ENCODE assay signal across 28 mouse cellular contexts in the genomic region with DNA sequence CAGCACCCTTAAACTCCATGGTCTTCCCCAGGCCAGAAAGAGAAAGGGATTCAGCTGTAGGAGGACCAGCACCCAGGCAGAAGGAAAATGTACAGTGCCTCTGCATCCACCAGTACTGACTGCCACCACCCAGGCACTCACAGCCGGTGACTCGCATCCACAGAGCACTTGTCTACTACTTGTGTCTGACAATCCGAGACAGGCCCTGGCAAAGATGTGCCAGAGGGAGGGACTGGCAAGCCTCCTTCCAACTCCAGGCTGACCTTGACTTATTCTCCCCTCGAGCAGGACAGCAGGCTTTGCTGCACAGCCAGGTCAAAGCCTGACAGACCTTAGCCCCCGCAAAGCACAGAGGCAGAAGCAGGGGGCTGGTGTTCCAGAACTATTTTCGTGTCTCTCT. TPM values are rescaled to one million over a fixed set of nuclear protein-coding genes. Genes with fewer than 3 reads are reported as not detected.
DNase-seq lines count a peak whose midpoint lies in the region; ATAC-seq and TF ChIP-seq lines count a peak whose summit lies in the region.
"Had no signal": no experiment of that assay in that cellular context is flagged by ENCODE, and none has a peak within 500 bp of the region (broad histone marks: within the 10 kb centered on the region; RNA-seq: fewer than 3 reads in every experiment).

No protein-coding gene starts in this region.

- DNase-seq in adrenal gland, adult 2 months: peak; percentile 69
- no peak for DNase-seq in adrenal gland, postnatal 10 days
- peak; percentile 95 for DNase-seq in heart, adult 11 months
- DNase-seq: B cell, adult 2 months; cerebellum, adult 18-20 months; cerebellum, adult 9-11 months; cerebellum, postnatal 25 days; gastrocnemius, postnatal 25 days; kidney, adult 2 months had no signal

- WGBS in heart, embryonic 12.5 days: 75% methylated on average over 6 of the region's 6 CpGs
- WGBS in intestine, postnatal 0 days: 82% methylated on average over 6 of the region's 6 CpGs
- WGBS in intestine, embryonic 15.5 days: 79% methylated on average over 6 of the region's 6 CpGs

- no peak overlapping the region for H3K27ac ChIP-seq in heart, embryonic 12.5 days (ENCODE audit: poor library complexity, severe bottlenecking)
- H3K27ac ChIP-seq in intestine, postnatal 0 days (ENCODE audit: low read depth, low read length): no peak overlapping the region
- no peak overlapping the region for H3K27ac ChIP-seq in intestine, embryonic 15.5 days
- H3K27ac ChIP-seq in embryonic fibroblast, embryonic 13.5 days (ENCODE audit: insufficient read depth, low read length): 0 out of 2 replicates have a peak overlapping the region, but pooled peaks have one; percentile 30
- H3K27ac ChIP-seq: embryonic facial prominence, embryonic 12.5 days; embryonic facial prominence, embryonic 15.5 days; forebrain, embryonic 12.5 days; forebrain, embryonic 15.5 days; heart, embryonic 13.5 days; hindbrain, embryonic 10.5 days; hindbrain, embryonic 13.5 days had no signal

- H3K4me1 ChIP-seq in heart, embryonic 12.5 days (replicated peaks): no peaks in the 10 kb centered on the region
- H3K4me1 ChIP-seq in intestine, postnatal 0 days (replicated peaks; ENCODE audit: control insufficient read depth, insufficient read depth, low read length): no peaks in the 10 kb centered on the region
- H3K4me1 ChIP-seq in intestine, embryonic 15.5 days (replicated peaks): no peaks in the 10 kb centered on the region
- no peaks in the 10 kb centered on the region for H3K4me1 ChIP-seq in embryonic fibroblast, embryonic 13.5 days (ENCODE audit: control insufficient read depth, insufficient read depth, low read length)
- H3K4me1 ChIP-seq: embryonic facial prominence, embryonic 12.5 days; embryonic facial prominence, embryonic 15.5 days; forebrain, embryonic 12.5 days; forebrain, embryonic 15.5 days; hindbrain, embryonic 10.5 days; hindbrain, embryonic 13.5 days had no signal

- TF ChIP-seq CTCF in intestine, postnatal 0 days (IDR thresholded peaks at IDR 0.05; ENCODE audit: low read depth): no peak
- TF ChIP-seq CTCF in embryonic fibroblast, embryonic 13.5 days (IDR thresholded peaks at IDR 0.05; ENCODE audit: borderline replicate concordance, insufficient read depth, low read length): no peak

- H3K4me3 ChIP-seq in heart, embryonic 12.5 days: no peak overlapping the region
- H3K4me3 ChIP-seq in intestine, postnatal 0 days (ENCODE audit: low read depth, low read length): no peak overlapping the region
- no peak overlapping the region for H3K4me3 ChIP-seq in intestine, embryonic 15.5 days (replicated peaks)
- no peak overlapping the region for H3K4me3 ChIP-seq in embryonic fibroblast, embryonic 13.5 days (ENCODE audit: insufficient read depth, low read length)
- H3K4me3 ChIP-seq: embryonic facial prominence, embryonic 12.5 days; embryonic facial prominence, embryonic 15.5 days; erythroblast, embryonic 14.5 days; forebrain, embryonic 12.5 days; forebrain, embryonic 15.5 days; heart, embryonic 13.5 days; hindbrain, embryonic 10.5 days; hindbrain, embryonic 13.5 days had no signal

- no peaks in the 10 kb centered on the region for H3K27me3 ChIP-seq in heart, embryonic 12.5 days (replicated peaks)
- H3K27me3 ChIP-seq in intestine, postnatal 0 days (replicated peaks; ENCODE audit: control insufficient read depth, insufficient read depth, low read length): no peaks in the 10 kb centered on the region
- no peaks in the 10 kb centered on the region for H3K27me3 ChIP-seq in intestine, embryonic 15.5 days (replicated peaks)
- H3K27me3 ChIP-seq: CH12.LX; embryonic facial prominence, embryonic 12.5 days; embryonic facial prominence, embryonic 15.5 days; forebrain, embryonic 12.5 days; forebrain, embryonic 15.5 days; heart, embryonic 13.5 days; hindbrain, embryonic 13.5 days had no signal

- no peak for TF ChIP-seq POLR2A in embryonic fibroblast, embryonic 13.5 days (IDR thresholded peaks at IDR 0.05; ENCODE audit: low read depth, low read length)

- H3K4me2 ChIP-seq in heart, embryonic 12.5 days: no peak overlapping the region
- no peak overlapping the region for H3K4me2 ChIP-seq in intestine, postnatal 0 days (replicated peaks; ENCODE audit: low read depth)
- H3K4me2 ChIP-seq in intestine, embryonic 15.5 days (replicated peaks): no peak overlapping the region
- H3K4me2 ChIP-seq: embryonic facial prominence, embryonic 12.5 days; embryonic facial prominence, embryonic 15.5 days; forebrain, embryonic 12.5 days; forebrain, embryonic 15.5 days; heart, embryonic 13.5 days; hindbrain, embryonic 13.5 days had no signal

- peaks cover 97% of the 10 kb centered on the region for H3K36me3 ChIP-seq in heart, embryonic 12.5 days
- H3K36me3 ChIP-seq in intestine, postnatal 0 days (ENCODE audit: control insufficient read depth, insufficient read depth): peaks cover 82% of the 10 kb centered on the region
- H3K36me3 ChIP-seq in intestine, embryonic 15.5 days: peaks cover 34% of the 10 kb centered on the region

- ATAC-seq in heart, embryonic 12.5 days (ENCODE audit: insufficient number of reproducible peaks, low FRiP score): no peak
- ATAC-seq in intestine, postnatal 0 days: no peak
- ATAC-seq in intestine, embryonic 15.5 days: no peak
- ATAC-seq: forebrain, embryonic 15.5 days; hindbrain, embryonic 16.5 days; intestine, embryonic 16.5 days had no signal

- no peaks in the 10 kb centered on the region for H3K9me3 ChIP-seq in heart, embryonic 12.5 days (replicated peaks)
- H3K9me3 ChIP-seq in intestine, postnatal 0 days (ENCODE audit: control insufficient read depth): no peaks in the 10 kb centered on the region
- no peaks in the 10 kb centered on the region for H3K9me3 ChIP-seq in intestine, embryonic 15.5 days
- H3K9me3 ChIP-seq: embryonic facial prominence, embryonic 12.5 days; embryonic facial prominence, embryonic 15.5 days; forebrain, embryonic 12.5 days; forebrain, embryonic 15.5 days; G1E; heart, embryonic 13.5 days; hindbrain, embryonic 10.5 days; hindbrain, embryonic 13.5 days had no signal

- no peak overlapping the region for H3K9ac ChIP-seq in heart, embryonic 12.5 days
- 0 out of 2 replicates have a peak overlapping the region, but pooled peaks have one; percentile 3 for H3K9ac ChIP-seq in intestine, postnatal 0 days (ENCODE audit: low read depth, low read length)
- no peak overlapping the region for H3K9ac ChIP-seq in intestine, embryonic 15.5 days
- H3K9ac ChIP-seq: embryonic facial prominence, embryonic 12.5 days; embryonic facial prominence, embryonic 15.5 days; forebrain, embryonic 12.5 days; forebrain, embryonic 15.5 days; heart, embryonic 13.5 days; hindbrain, embryonic 13.5 days had no signal

RNA-seq across cellular contexts. Expression of gene Rbck1, which starts 15.4 kb away (rescaled TPM):
- total RNA-seq in adrenal gland, adult 2 months (2021): 100 to 1,000 TPM; 103 to 107 TPM
- polyA plus RNA-seq in adrenal gland, adult 2 months (2012; rRNA removed): 328 and 381 TPM in 2 replicates
- total RNA-seq in adrenal gland, postnatal 10 days (2021): 100 to 1,000 TPM in 1 of 2 experiments, 10 to 100 TPM in 1; 92.9 to 124 TPM
- 65.3 and 68.9 TPM in 2 replicates for polyA plus RNA-seq in heart, embryonic 12.5 days (2016; fragmentation: Nextera tagmentation; extraction: Ambion mirVana)
- polyA plus RNA-seq in intestine, postnatal 0 days (2015; fragmentation: Nextera tagmentation; extraction: Ambion mirVana): 44.9 and 50.3 TPM in 2 replicates
- polyA plus RNA-seq in intestine, embryonic 15.5 days (2015; fragmentation: Nextera tagmentation; extraction: Ambion mirVana): 75.2 and 82.2 TPM in 2 replicates
- 59.0 and 79.2 TPM in 2 replicates for polyA plus RNA-seq in embryonic fibroblast, embryonic 13.5 days (2011; ENCODE audit: insufficient read length, low read depth, missing spikeins)

RNA-seq across cellular contexts. Expression of gene Tbc1d20, which starts 23.4 kb away (rescaled TPM):
- 100 to 1,000 TPM; 121 to 162 TPM for total RNA-seq in adrenal gland, adult 2 months (2021)
- 63.3 and 69.8 TPM in 2 replicates for polyA plus RNA-seq in adrenal gland, adult 2 months (2012; rRNA removed)
- total RNA-seq in adrenal gland, postnatal 10 days (2021): 100 to 1,000 TPM; 134 to 144 TPM
- 33.6 and 37.5 TPM in 2 replicates for polyA plus RNA-seq in heart, embryonic 12.5 days (2016; fragmentation: Nextera tagmentation; extraction: Ambion mirVana)
- 35.2 and 40.3 TPM in 2 replicates for polyA plus RNA-seq in intestine, postnatal 0 days (2015; fragmentation: Nextera tagmentation; extraction: Ambion mirVana)
- 34.8 and 37.4 TPM in 2 replicates for polyA plus RNA-seq in intestine, embryonic 15.5 days (2015; fragmentation: Nextera tagmentation; extraction: Ambion mirVana)
- polyA plus RNA-seq in embryonic fibroblast, embryonic 13.5 days (2011; ENCODE audit: insufficient read length, low read depth, missing spikeins): 61.7 and 74.1 TPM in 2 replicates

RNA-seq across cellular contexts. Expression of gene Trib3, which starts 26.8 kb away (rescaled TPM):
- total RNA-seq in adrenal gland, adult 2 months (2021): 10 to 100 TPM in 1 of 2 experiments, 1 to 10 TPM in 1; 2.8 to 23.9 TPM
- polyA plus RNA-seq in adrenal gland, adult 2 months (2012; rRNA removed): 5.8 and 6.9 TPM in 2 replicates
- 1 to 10 TPM; 4.6 to 6.8 TPM for total RNA-seq in adrenal gland, postnatal 10 days (2021)
- polyA plus RNA-seq in heart, embryonic 12.5 days (2016; fragmentation: Nextera tagmentation; extraction: Ambion mirVana): 8.5 and 10.1 TPM in 2 replicates
- polyA plus RNA-seq in intestine, postnatal 0 days (2015; fragmentation: Nextera tagmentation; extraction: Ambion mirVana): 2.5 and 2.9 TPM in 2 replicates
- 4.3 and 4.9 TPM in 2 replicates for polyA plus RNA-seq in intestine, embryonic 15.5 days (2015; fragmentation: Nextera tagmentation; extraction: Ambion mirVana)
- polyA plus RNA-seq in embryonic fibroblast, embryonic 13.5 days (2011; ENCODE audit: insufficient read length, low read depth, missing spikeins): 49.1 and 85.1 TPM in 2 replicates
- total RNA-seq: common myeloid progenitor, adult 5-6 weeks had no signal

RNA-seq across cellular contexts. Expression of gene Nrsn2, which starts 59.4 kb away (rescaled TPM):
- 1 to 10 TPM; 3.9 to 5.0 TPM for total RNA-seq in adrenal gland, adult 2 months (2021)
- 7.4 and 8.4 TPM in 2 replicates for polyA plus RNA-seq in adrenal gland, adult 2 months (2012; rRNA removed)
- total RNA-seq in adrenal gland, postnatal 10 days (2021): 1 to 10 TPM; 1.8 to 2.8 TPM
- 3.4 and 3.8 TPM in 2 replicates for polyA plus RNA-seq in heart, embryonic 12.5 days (2016; fragmentation: Nextera tagmentation; extraction: Ambion mirVana)
- 4.1 and 4.7 TPM in 2 replicates for polyA plus RNA-seq in intestine, postnatal 0 days (2015; fragmentation: Nextera tagmentation; extraction: Ambion mirVana)
- 1.8 and 2.1 TPM in 2 replicates for polyA plus RNA-seq in intestine, embryonic 15.5 days (2015; fragmentation: Nextera tagmentation; extraction: Ambion mirVana)
- not detected in 2 replicates for polyA plus RNA-seq in embryonic fibroblast, embryonic 13.5 days (2011; ENCODE audit: insufficient read length, low read depth, missing spikeins)
- total RNA-seq: CH12.LX; common myeloid progenitor, adult 5-6 weeks; G1E; gastrocnemius, postnatal 25 days; heart, adult 8-10 months; heart, postnatal 14 days had no signal
- polyA plus RNA-seq: erythroblast, embryonic 14.5 days; G1E had no signal
